8 mouse cellular contexts compared by ENCODE assay signal in the genomic region with DNA sequence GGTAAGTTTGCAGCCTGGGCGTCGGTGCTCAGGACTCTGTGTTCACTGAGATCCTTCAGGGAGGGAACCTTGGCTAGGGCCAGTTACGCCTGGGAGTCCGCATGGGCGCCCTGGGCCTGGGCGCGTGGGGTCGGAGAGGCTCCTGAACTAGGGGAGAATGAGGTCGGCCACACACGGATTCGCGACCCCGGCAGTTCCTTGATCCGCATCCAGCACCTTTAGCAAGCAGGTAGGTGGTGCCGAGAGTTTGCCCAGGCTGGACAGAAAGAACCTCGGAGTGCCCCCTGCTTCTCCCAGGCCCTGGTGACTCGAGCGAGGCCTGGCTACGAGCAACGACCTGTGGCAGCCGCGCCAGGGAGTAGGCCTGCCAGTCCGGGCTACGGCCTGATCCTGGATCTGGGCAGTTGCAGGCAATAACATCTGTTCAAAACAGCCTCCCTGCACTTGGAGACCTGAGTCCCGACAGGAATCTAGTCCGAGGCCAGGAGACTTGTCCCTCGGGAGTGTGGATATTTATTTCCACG. TPM values are rescaled to one million over a fixed set of nuclear protein-coding genes. Genes with fewer than 3 reads are reported as not detected.
DNase-seq lines count a peak whose midpoint lies in the region; ATAC-seq and TF ChIP-seq lines count a peak whose summit lies in the region.

No protein-coding gene starts in this region.

- peak overlapping the region; percentile 72 for H3K9ac ChIP-seq in lung, embryonic 15.5 days
- H3K9ac ChIP-seq in embryonic facial prominence, embryonic 14.5 days (ENCODE audit: low read depth, low read length): peak overlapping the region; percentile 84
- H3K9ac ChIP-seq in hindbrain, postnatal 0 days (replicated peaks; ENCODE audit: low read length): peak overlapping the region; percentile 57

- peaks cover 19% of the 10 kb centered on the region for H3K4me1 ChIP-seq in lung, embryonic 15.5 days
- H3K4me1 ChIP-seq in embryonic facial prominence, embryonic 14.5 days (ENCODE audit: control insufficient read depth, insufficient read depth, low read length): peaks cover 15% of the 10 kb centered on the region
- peaks cover 6% of the 10 kb centered on the region for H3K4me1 ChIP-seq in hindbrain, postnatal 0 days (ENCODE audit: insufficient read depth, low read length)

- H3K9me3 ChIP-seq in lung, embryonic 15.5 days: no peaks in the 10 kb centered on the region
- no peaks in the 10 kb centered on the region for H3K9me3 ChIP-seq in embryonic facial prominence, embryonic 14.5 days (ENCODE audit: control insufficient read depth, low read length)
- no peaks in the 10 kb centered on the region for H3K9me3 ChIP-seq in hindbrain, postnatal 0 days (ENCODE audit: low read length)

- peaks cover 7% of the 10 kb centered on the region; the same call in 1 of the 2 replicates for H3K36me3 ChIP-seq in lung, embryonic 15.5 days
- peaks cover 6% of the 10 kb centered on the region; the same call in 1 of the 2 replicates for H3K36me3 ChIP-seq in embryonic facial prominence, embryonic 14.5 days (ENCODE audit: control insufficient read depth, insufficient read depth, low read length)
- H3K36me3 ChIP-seq in hindbrain, postnatal 0 days (ENCODE audit: insufficient read depth, low read length): no peaks in the 10 kb centered on the region

- no peak for TF ChIP-seq CTCF in hindbrain, postnatal 0 days (IDR thresholded peaks at IDR 0.05; ENCODE audit: low read depth)

- WGBS in lung, embryonic 15.5 days: 9% methylated on average over 28 of the region's 28 CpGs
- WGBS in embryonic facial prominence, embryonic 14.5 days: 13% methylated on average over 24 of the region's 28 CpGs
- WGBS in hindbrain, postnatal 0 days: 12% methylated on average over 28 of the region's 28 CpGs

- 0 out of 2 replicates have a peak, but pooled peaks have one; percentile 20 for ATAC-seq in lung, embryonic 15.5 days (ENCODE audit: borderline replicate concordance, extremely low read depth, low FRiP score, low TSS enrichment)
- peak; percentile 22 for ATAC-seq in embryonic facial prominence, embryonic 14.5 days (ENCODE audit: low read depth)
- ATAC-seq in hindbrain, postnatal 0 days: no peak
- peak; percentile 52 for ATAC-seq in megakaryocyte-erythroid progenitor cell, adult 5-6 weeks (replicated peaks; ENCODE audit: low FRiP score, low TSS enrichment, poor library complexity, severe bottlenecking)

- peak overlapping the region; percentile 64 for H3K4me3 ChIP-seq in lung, embryonic 15.5 days
- H3K4me3 ChIP-seq in embryonic facial prominence, embryonic 14.5 days (ENCODE audit: low read depth, low read length): peak overlapping the region; percentile 64
- H3K4me3 ChIP-seq in hindbrain, postnatal 0 days (ENCODE audit: low read length): peak overlapping the region; percentile 48

- H3K27ac ChIP-seq in lung, embryonic 15.5 days: peak overlapping the region; percentile 54; the same call in 1 of the 2 replicates
- H3K27ac ChIP-seq in embryonic facial prominence, embryonic 14.5 days (replicated peaks; ENCODE audit: low read depth, low read length): peak overlapping the region; percentile 63
- peak overlapping the region; percentile 58; the same call in 1 of the 2 replicates for H3K27ac ChIP-seq in hindbrain, postnatal 0 days

- H3K4me2 ChIP-seq in lung, embryonic 15.5 days: peak overlapping the region; percentile 88
- peak overlapping the region; percentile 78 for H3K4me2 ChIP-seq in embryonic facial prominence, embryonic 14.5 days (ENCODE audit: low read depth, low read length)
- peak overlapping the region; percentile 95 for H3K4me2 ChIP-seq in hindbrain, postnatal 0 days (ENCODE audit: low read depth, low read length)

- H3K27me3 ChIP-seq in lung, embryonic 15.5 days: no peaks in the 10 kb centered on the region
- no peaks in the 10 kb centered on the region for H3K27me3 ChIP-seq in embryonic facial prominence, embryonic 14.5 days (replicated peaks; ENCODE audit: control insufficient read depth, insufficient read depth, low read length)
- H3K27me3 ChIP-seq in hindbrain, postnatal 0 days (ENCODE audit: insufficient read depth, low read length): no peaks in the 10 kb centered on the region

- DNase-seq in lung, postnatal 36 days: no peak
- peak; percentile 5 for DNase-seq in embryonic facial prominence, embryonic 14.5 days (ENCODE audit: low spot score)
- no peak for DNase-seq in hindbrain, postnatal 0 days (ENCODE audit: low spot score)
- no peak for DNase-seq in urinary bladder, adult 18-20 months (ENCODE audit: low spot score in 2 of 2)
- no peak for DNase-seq in yolk sac, embryonic 10.5 days (ENCODE audit: low spot score)
- DNase-seq in cerebellum, adult 9-11 months: no peak

RNA-seq across cellular contexts. Expression of a gene that starts 0.3 kb away (rescaled TPM):
- 18.5 and 19.7 TPM in 2 replicates for polyA plus RNA-seq in lung, embryonic 15.5 days (2015; fragmentation: Nextera tagmentation; extraction: Ambion mirVana)
- 18.4 and 19.6 TPM in 2 replicates for polyA plus RNA-seq in embryonic facial prominence, embryonic 14.5 days (2014; fragmentation: Nextera tagmentation; extraction: Ambion mirVana)
- total RNA-seq in hindbrain, postnatal 0 days (2014; rRNA removed): 11.3 and 17.4 TPM in 2 replicates
- 6.1 and 6.7 TPM in 2 replicates for polyA plus RNA-seq in hindbrain, postnatal 0 days (2015; fragmentation: Nextera tagmentation; extraction: Ambion mirVana)
- total RNA-seq in megakaryocyte-erythroid progenitor cell, adult 5-6 weeks (2014; fragmentation: Nextera tagmentation): 28.8 and 28.9 TPM in 2 replicates
- total RNA-seq in megakaryocyte-erythroid progenitor cell, adult 5-6 weeks (2017): 16.9 and 24.8 TPM in 2 replicates

RNA-seq across cellular contexts. Expression of a gene that starts 27.3 kb away (rescaled TPM):
- polyA plus RNA-seq in lung, embryonic 15.5 days (2015; fragmentation: Nextera tagmentation; extraction: Ambion mirVana): 22.6 and 27.0 TPM in 2 replicates
- polyA plus RNA-seq in embryonic facial prominence, embryonic 14.5 days (2014; fragmentation: Nextera tagmentation; extraction: Ambion mirVana): 23.5 and 25.1 TPM in 2 replicates
- total RNA-seq in hindbrain, postnatal 0 days (2014; rRNA removed): 63.0 and 67.6 TPM in 2 replicates
- polyA plus RNA-seq in hindbrain, postnatal 0 days (2015; fragmentation: Nextera tagmentation; extraction: Ambion mirVana): 37.1 and 37.5 TPM in 2 replicates
- 5.9 and 14.7 TPM in 2 replicates for total RNA-seq in megakaryocyte-erythroid progenitor cell, adult 5-6 weeks (2014; fragmentation: Nextera tagmentation)
- total RNA-seq in megakaryocyte-erythroid progenitor cell, adult 5-6 weeks (2017): 1.9 and 3.3 TPM in 2 replicates

RNA-seq across cellular contexts. Expression of a gene that starts 28.1 kb away (rescaled TPM):
- polyA plus RNA-seq in lung, embryonic 15.5 days (2015; fragmentation: Nextera tagmentation; extraction: Ambion mirVana): 37.5 and 39.6 TPM in 2 replicates
- polyA plus RNA-seq in embryonic facial prominence, embryonic 14.5 days (2014; fragmentation: Nextera tagmentation; extraction: Ambion mirVana): 36.0 and 40.1 TPM in 2 replicates
- 33.6 and 35.2 TPM in 2 replicates for total RNA-seq in hindbrain, postnatal 0 days (2014; rRNA removed)
- 24.9 and 26.5 TPM in 2 replicates for polyA plus RNA-seq in hindbrain, postnatal 0 days (2015; fragmentation: Nextera tagmentation; extraction: Ambion mirVana)
- 47.4 and 52.7 TPM in 2 replicates for total RNA-seq in megakaryocyte-erythroid progenitor cell, adult 5-6 weeks (2014; fragmentation: Nextera tagmentation)
- 56.3 and 94.8 TPM in 2 replicates for total RNA-seq in megakaryocyte-erythroid progenitor cell, adult 5-6 weeks (2017)

RNA-seq across cellular contexts. Expression of a gene that starts 47.1 kb away (rescaled TPM):
- 5.0 and 5.8 TPM in 2 replicates for polyA plus RNA-seq in lung, embryonic 15.5 days (2015; fragmentation: Nextera tagmentation; extraction: Ambion mirVana)
- polyA plus RNA-seq in embryonic facial prominence, embryonic 14.5 days (2014; fragmentation: Nextera tagmentation; extraction: Ambion mirVana): 5.5 and 9.9 TPM in 2 replicates
- 15.5 and 17.3 TPM in 2 replicates for total RNA-seq in hindbrain, postnatal 0 days (2014; rRNA removed)
- 7.8 and 8.9 TPM in 2 replicates for polyA plus RNA-seq in hindbrain, postnatal 0 days (2015; fragmentation: Nextera tagmentation; extraction: Ambion mirVana)
- 3.7 and 4.1 TPM in 2 replicates for total RNA-seq in megakaryocyte-erythroid progenitor cell, adult 5-6 weeks (2014; fragmentation: Nextera tagmentation)
- total RNA-seq in megakaryocyte-erythroid progenitor cell, adult 5-6 weeks (2017): 1.3 and 2.5 TPM in 2 replicates

RNA-seq across cellular contexts. Expression of a gene that starts 47.4 kb away (rescaled TPM):
- 56.1 and 58.4 TPM in 2 replicates for polyA plus RNA-seq in lung, embryonic 15.5 days (2015; fragmentation: Nextera tagmentation; extraction: Ambion mirVana)
- polyA plus RNA-seq in embryonic facial prominence, embryonic 14.5 days (2014; fragmentation: Nextera tagmentation; extraction: Ambion mirVana): 51.2 and 60.8 TPM in 2 replicates
- total RNA-seq in hindbrain, postnatal 0 days (2014; rRNA removed): 18.2 TPM in 2 replicates
- polyA plus RNA-seq in hindbrain, postnatal 0 days (2015; fragmentation: Nextera tagmentation; extraction: Ambion mirVana): 22.2 and 24.0 TPM in 2 replicates
- total RNA-seq in megakaryocyte-erythroid progenitor cell, adult 5-6 weeks (2014; fragmentation: Nextera tagmentation): 8.7 and 21.6 TPM in 2 replicates
- total RNA-seq in megakaryocyte-erythroid progenitor cell, adult 5-6 weeks (2017): 5.4 and 19.0 TPM in 2 replicates
